Mouse (Mus musculus) left cerebral cortex, adult 18-20 months (tissue): Measurements from ENCODE around the gene Scn2b. TPM values are rescaled to one million over a fixed set of nuclear protein-coding genes. Genes with fewer than 3 reads are reported as not detected.

Source experiments
- DNase-seq, 2 experiments: peaks; one replicate each; pipeline ENCODE4 v3.0.0; 2021 to 2022; ENCODE audit warnings: low spot score in 2 of 2, mixed read lengths in 1 of 2
- total RNA-seq, 2 experiments: library from RNA; stranded (reverse); gene quantifications; 2 replicates each; pipeline ENCODE4 v1.2.3; 2021

Scn2b gene
- total RNA-seq, 2 experiments from 2014 or later: 267 to 274 TPM

- peak; percentile 49 to 74 for DNase-seq
Observed at GRCm38 (mm10) chr9:45170150-45170549, 52.6 kb downstream of the Scn2b start.

GRCm38 (mm10) chr9:45171073-45171610 is 53.6 kb downstream of the Scn2b start:
- DNase-seq: no peak

- no peak for DNase-seq
Observed at GRCm38 (mm10) chr9:45173475-45173874, 55.9 kb downstream of the Scn2b start.

- DNase-seq: no peak
Observed at GRCm38 (mm10) chr9:45179282-45179681, 61.7 kb downstream of the Scn2b start.

Other genes with a start within 250 kb of the Scn2b start
- gene Kmt2a, start 236.5 kb upstream of the Scn2b start, total RNA-seq: 10 to 100 TPM; 84.1 to 88.1 TPM
- 100 to 1,000 TPM; 316 to 362 TPM for gene Atp5l, start 197.0 kb upstream of the Scn2b start, total RNA-seq
- 10 to 100 TPM; 66.7 to 69.0 TPM for gene Ube4a, start 152.2 kb upstream of the Scn2b start, total RNA-seq
- not detected for gene Cd3g, start 137.4 kb upstream of the Scn2b start, total RNA-seq
- gene Cd3d, start 136.0 kb upstream of the Scn2b start, total RNA-seq: not detected
- gene Cd3e, start 108.2 kb upstream of the Scn2b start, total RNA-seq: not detected
- 1 to 10 TPM; 1.9 TPM for gene Mpzl2, start 78.0 kb upstream of the Scn2b start, total RNA-seq
- 1 to 10 TPM; 4.5 to 5.2 TPM for gene Mpzl3, start 62.6 kb upstream of the Scn2b start, total RNA-seq
- 1 to 10 TPM in 1 of 2 experiments, under 1 TPM in 1; 0.35 to 1.3 TPM for gene Jaml, start 38.6 kb upstream of the Scn2b start, total RNA-seq
- 10 to 100 TPM; 87.0 to 91.4 TPM for gene Scn4b, start 20.6 kb downstream of the Scn2b start, total RNA-seq
- gene BC049352, start 64.2 kb downstream of the Scn2b start, total RNA-seq: 1 to 10 TPM in 1 of 2 experiments, under 1 TPM in 1; 0.84 to 1.3 TPM
- under 1 TPM in 1 of 2 experiments, not detected in 1; 0.28 TPM for gene Tmprss4, start 86.3 kb downstream of the Scn2b start, total RNA-seq
- gene Il10ra, start 151.4 kb downstream of the Scn2b start, total RNA-seq: 1 to 10 TPM; 2.6 to 3.4 TPM
- gene Tmprss13, start 201.3 kb downstream of the Scn2b start, total RNA-seq: not detected